Mouse (Mus musculus) testis, postnatal 10 days (tissue): ENCODE data around the gene Sars2.
"Not testable (repeated sequence)": the region's sequence is repeated elsewhere in the genome, so short reads cannot be mapped to it uniquely, and the experiment has no call there.

ENCODE experiments used
- DNase-seq: peaks from one replicate; pipeline ENCODE4 v3.0.0; 2021; ENCODE audit warnings: low spot score

The Sars2 gene

DNA sequence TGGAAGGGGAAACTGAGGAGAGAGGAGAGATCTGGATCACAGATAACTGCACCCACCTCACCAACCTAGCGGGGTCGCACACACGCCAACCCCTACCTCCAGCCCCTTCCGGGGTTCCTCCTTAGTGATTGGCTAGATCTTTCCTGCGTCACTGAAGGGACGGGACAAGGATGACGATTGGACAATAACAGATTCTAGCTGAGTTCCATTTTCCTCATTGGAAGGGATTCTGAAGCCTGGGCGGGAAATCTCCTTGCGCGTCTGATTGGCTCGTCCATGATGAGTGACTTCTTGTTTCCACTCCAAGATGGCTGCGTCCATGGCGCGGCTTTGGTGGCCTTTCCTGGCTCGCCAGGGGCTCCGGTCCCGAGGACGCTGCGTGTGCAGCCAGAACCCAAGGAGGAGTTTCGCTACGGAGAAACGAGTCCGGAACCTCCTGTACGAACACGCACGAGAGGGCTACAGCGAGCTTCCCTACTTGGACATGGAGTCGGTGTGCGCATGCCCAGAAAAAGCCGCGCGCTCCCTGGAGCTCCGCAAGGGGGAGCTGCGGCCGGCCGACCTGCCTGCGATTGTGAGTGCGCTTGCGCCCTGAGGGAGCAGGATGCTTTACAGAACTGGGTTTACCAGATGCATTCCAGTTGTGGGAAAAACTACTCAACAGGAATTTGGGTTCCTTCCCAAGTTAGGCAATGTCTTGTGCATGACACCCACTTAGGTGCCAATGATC is at the start of gene Sars2, which contains the start of gene Mrps12:
Sars2 (plus strand) TSS at position 284 of the 730 bp plus-strand sequence.
Mrps12 (minus strand) TSS at position 112 of the 730 bp plus-strand sequence.
- peak; percentile 95 for DNase-seq

DNA sequence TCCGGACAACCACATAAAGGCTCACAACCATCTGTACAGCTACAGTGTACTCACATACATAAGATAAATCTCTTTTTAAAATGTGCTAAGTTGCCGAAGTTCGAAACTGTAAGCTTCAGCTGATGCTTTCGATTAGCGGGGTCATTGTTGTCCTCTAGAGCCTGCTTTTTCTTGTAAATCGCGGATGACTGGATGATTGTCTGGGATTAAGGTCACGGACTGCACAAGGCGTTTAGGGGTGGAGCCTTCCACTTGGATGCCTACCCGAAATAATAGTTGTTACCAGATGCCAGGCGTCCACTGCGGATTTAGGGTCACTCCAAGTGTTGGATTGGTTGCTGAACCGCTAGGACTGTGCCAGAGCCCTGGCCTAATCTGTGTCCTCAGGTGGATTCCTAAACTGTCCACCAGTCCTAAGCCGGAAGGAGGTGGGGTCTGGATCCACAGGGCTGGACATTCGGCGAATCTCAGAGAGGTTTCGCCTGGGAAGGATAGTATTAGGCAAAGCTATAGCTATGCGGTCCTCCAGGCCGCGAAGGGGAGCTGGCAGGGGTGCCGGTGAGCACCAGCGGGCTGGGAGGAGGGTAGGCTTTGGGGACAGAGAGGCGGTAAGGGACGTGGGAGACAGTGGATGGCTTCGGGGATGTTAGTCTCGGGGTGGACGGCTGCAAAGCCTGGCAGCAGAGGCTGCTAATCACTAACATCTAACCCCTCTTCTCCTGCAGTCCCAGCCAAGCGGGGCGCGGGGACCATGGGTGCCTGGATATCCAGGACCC is 49.1 kb upstream of the Sars2 start, which contains the start of gene Fbxo27:
Fbxo27 (plus strand) TSS at position 305 of the 776 bp plus-strand sequence.
- peak; percentile 65 for DNase-seq

GRCm38 (mm10) chr7:28693321-28693966 is 48.3 kb upstream of the Sars2 start:
- peak; percentile 89 for DNase-seq

GRCm38 (mm10) chr7:28694423-28694822 is 47.4 kb upstream of the Sars2 start:
- DNase-seq, result no peak

DNA sequence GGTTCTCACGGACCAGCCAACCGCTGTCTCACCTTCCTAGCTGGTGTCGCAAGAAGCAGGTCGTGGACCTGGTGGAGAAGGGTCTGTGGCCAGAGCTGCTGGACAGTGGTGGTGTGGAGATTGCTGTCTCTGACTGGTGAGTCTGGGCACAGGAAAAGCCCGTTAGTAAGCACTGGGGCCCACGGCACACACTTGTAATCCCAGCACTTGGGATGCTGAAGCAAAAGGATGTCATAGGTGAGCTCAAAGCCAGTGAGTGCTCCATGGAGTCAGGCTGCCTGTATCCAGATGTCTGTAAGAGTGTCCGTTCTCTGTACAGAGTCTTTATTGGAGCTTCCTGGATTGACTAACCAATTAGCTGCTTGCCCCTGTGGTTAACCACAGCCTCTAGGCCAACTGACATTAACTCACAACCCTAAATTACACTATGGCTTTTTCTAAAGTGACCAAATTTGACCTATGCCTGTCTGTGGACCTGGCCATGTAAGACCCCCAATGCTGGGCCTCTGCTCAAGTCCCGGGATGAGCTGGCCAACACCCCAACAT is 46.8 kb upstream of the Sars2 start:
- no peak for DNase-seq

DNA sequence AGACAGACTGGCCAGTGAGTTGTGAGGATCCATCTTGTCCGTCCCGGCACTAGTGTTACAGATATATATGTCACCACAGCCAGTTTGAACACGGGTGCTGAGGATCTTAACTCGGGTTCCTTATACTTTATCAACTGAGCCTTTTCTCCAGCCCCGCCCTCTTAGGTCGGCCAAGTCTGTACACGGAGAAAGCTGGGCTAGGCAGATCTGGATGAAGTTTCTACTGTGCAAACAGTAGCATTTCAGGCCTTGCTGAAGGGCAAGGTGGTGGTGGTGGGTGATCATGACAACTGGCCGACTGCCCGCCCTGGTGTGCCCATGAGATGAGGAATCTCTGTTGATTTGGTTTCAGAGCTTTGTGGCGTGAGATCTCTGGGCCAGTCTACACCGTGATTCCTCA is 44.5 kb upstream of the Sars2 start:
- DNase-seq, result no peak

GRCm38 (mm10) chr7:28700269-28700668 is 41.5 kb upstream of the Sars2 start:
- DNase-seq, result no peak

- not testable (repeated sequence) for DNase-seq
These were observed 40.5 kb upstream of the Sars2 start for GRCm38 (mm10) chr7:28701306-28701705.

- no peak for DNase-seq
These were observed 39.1 kb upstream of the Sars2 start for GRCm38 (mm10) chr7:28702601-28703143.

DNA sequence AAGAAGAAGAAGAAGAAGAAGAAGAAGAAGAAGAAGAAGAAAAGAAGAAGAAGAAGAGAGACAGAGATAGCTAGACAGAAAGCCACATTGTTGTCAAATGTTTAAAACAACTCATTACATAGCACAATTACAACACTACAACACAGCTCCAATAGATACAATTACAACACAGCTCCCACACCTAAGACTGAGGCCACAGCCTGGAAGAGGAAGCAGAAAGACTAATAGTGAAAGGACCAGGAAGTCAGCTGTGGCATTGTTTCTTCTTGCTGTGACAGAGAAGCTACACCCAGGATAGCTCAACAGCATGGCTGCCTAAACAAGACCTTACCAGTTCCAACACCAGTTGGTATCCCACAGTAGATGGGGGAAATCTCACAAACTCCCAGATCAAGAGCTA is 32.3 kb upstream of the Sars2 start:
- no peak for DNase-seq

GRCm38 (mm10) chr7:28710962-28711361 is 30.8 kb upstream of the Sars2 start:
- peak; percentile 64 for DNase-seq

GRCm38 (mm10) chr7:28714667-28715066 is 27.1 kb upstream of the Sars2 start:
- no peak for DNase-seq

DNA sequence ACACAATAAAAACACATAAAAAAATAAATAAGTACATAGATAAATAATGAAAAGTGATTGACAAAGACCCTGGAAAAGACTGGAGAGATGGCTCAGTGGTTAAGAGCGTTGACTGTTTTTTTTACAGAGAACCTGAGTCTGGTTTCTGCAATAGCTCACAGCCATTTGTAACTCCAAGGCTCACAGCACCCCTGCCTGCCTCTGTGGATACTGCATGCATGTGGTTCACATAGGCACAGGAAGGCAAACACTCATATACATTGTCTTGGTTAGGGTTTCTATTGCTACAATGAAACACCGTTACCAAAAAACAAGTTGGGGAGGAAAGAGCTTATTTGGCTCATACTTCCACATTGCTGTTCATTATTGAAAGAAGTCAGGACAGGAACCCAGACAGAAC is 26.2 kb upstream of the Sars2 start:
- DNase-seq, result no peak

DNA sequence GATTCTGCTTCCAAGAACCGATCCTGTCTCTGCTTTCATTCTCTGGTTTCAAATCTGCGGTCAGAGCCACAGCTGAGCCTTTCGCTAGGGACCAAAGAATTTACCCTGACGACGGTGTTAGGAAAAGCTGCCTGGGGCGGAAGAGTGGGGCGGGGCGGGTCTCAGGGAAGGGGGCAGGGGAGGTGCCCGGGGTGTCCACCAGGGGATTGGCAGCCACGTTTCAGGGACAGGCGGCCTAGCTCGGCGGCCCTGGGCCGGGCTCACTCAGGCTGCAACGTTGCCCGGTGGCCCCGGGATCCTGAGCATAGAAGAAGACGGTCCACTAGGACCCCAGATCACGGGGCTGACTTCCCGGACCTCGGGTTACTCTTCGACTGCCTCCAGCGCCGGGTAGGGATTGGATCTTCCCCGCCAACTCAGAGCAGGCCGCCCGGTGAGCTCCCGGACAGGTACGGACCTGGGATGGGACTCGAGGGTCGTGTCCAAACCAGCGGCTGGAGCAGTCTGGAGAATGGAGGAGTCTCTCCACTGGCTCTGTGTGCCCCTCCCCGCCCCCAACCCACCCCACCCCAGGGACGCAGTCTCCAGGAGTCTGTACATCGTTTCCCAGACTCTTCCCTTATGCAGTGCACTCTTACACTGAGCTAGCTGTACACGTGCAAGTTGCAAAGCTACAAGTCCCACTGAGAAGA is 25.1 kb upstream of the Sars2 start, which contains the start of gene Fbxo17:
Fbxo17 (plus strand) TSS at position 215 of the 692 bp plus-strand sequence.
- DNase-seq, result peak; percentile 84

DNA sequence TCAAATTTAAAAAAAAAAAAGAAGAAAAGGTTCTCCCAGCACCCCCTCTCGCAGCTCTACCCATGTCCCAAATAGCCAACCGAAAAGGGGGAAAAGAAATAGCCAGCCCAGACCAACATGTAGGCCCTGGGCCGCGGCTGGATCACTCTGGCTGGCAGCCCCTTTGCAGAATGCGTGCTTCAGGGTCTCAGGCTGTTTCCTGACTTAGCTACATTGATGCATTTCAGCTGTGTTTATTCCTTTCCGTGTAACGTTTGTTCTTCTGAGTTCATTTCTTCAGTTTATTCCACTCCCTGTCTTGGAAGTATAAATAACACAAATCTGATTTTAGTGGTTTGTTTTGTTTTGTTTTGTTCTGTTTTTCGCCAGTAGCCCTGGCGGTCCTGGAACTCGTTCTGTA is 24.1 kb upstream of the Sars2 start:
- DNase-seq, result no peak

DNA sequence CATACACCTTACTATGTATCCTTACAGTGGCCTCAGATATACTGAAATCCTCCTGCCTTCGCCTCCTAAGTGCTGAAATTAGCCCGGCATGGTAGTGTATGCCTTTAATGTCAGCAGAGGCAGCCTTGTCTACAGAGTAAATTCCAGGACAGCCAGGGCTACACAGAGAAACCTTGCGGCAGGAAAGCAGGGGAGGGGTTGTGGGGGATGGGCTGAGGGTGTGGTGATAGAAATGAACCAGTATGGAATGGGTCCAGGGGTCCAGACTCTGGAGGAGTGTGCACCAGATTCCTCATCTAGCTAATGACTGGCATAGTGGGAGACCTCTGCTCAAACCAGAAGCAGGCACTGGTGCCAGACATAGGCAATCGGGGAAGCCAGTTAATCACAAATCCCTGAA is 22.6 kb upstream of the Sars2 start:
- peak; percentile 57 for DNase-seq

GRCm38 (mm10) chr7:28719650-28720049 is 22.1 kb upstream of the Sars2 start:
- no peak for DNase-seq

DNA sequence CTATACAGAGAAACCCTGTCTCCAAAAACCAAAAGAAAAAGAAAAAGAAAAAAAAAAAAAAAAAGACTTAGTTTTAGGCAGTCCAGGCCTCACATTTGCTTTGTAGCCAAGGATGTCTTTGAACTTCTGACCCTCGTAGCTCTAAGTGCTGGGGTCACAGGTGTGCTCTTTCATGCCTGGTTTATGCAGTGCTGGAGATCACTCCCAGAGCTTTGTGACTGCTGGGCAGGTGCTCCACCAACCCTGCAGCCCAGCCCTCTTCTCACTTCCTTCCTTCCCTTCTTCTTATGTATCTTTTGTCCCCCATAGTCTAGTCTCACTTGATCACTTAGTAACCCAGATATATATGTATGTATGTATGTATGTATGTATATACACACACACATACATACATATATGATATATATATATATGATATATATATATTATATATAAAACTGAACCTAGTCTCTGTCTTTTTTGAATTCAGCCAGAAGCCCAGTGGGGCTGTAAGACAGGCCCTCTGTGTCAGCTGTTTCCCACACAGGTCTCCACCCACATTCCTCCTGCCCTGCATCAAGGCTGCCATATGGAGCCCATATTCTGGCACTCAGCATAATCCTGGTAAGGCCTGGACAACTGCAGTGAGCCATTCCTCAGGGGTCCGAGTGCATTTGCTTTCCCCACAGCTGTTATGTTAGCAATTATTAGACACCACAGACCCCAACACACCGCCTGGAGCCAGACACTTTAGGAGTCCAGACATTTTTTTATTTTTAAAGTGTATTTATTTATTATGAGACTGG is 20.8 kb upstream of the Sars2 start:
- DNase-seq, result no peak

GRCm38 (mm10) chr7:28722079-28722478 is 19.7 kb upstream of the Sars2 start:
- DNase-seq, result no peak

DNA sequence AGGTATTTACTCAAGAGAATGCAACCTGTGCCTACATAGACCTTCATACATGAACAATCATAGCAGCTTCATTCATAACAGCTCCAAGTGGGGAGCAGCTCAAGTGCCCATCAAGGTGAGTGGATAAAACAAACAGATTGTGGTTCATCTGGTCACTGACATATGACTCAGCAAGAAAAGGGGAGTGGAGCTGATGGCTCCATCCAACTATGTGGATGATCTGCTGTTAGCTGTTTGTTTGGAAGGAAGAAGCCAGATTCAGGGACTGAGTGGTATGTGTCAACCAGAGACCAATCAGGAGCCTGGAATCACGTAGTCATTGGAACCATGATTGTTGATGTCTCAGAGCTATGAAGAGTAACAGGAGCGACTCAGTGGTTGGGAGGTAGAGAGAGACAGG is 17.2 kb upstream of the Sars2 start:
- DNase-seq, result no peak

DNA sequence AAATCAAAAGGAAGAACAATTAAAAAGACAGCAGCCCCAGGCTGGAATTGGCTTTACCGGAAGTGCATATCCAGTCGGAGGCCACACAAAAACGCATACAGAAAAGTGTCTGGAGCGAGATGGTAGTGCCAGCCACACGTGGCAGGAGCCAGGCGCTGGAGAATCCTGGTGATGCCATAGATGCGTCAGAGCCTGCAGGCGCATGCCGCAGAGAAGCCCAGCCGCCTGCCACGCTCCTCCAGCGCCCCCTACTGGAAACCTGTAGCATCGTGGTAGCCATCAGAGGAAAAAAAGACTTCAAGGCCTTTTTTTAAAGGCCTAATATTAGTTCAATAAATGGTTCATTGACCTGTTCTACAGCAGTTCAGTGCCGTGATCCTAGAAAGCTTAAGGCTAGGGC is 15.2 kb upstream of the Sars2 start:
- DNase-seq, result peak; percentile 90
